Mouse (Mus musculus): ENCODE measurements around the gene Atg9a. TPM values are rescaled to one million over a fixed set of nuclear protein-coding genes. Genes with fewer than 3 reads are reported as not detected.

Atg9a gene
- total and polyA plus RNA-seq, 3 experiments, result 16.3 to 40.0 (median 34.2) TPM

DNA sequence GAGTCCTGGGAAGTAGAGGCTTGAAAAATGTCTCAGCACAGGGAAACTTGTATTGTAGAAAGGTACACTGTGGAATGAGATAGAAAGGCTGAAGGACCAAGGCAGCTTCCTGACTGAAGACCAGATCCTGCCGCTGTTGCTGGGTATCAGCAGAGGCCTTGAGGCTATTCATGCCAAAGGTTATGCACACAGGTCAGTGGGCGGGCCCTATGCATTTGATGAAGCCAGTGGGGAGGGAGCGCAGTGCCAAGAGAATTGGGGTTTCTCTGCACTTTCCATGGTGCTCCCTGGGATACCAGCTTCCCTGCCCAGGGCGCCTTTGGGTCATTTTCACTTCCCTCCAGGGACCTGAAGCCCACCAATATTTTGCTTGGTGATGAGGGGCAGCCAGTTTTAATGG lies 20.5 kb upstream of the Atg9a start:
- no peak for DNase-seq (ENCODE audit: low spot score)
- no peak for ATAC-seq (ENCODE audit: extremely low read depth, insufficient number of reproducible peaks, low FRiP score, poor library complexity, severe bottlenecking)
- TF ChIP-seq POLR2AphosphoS5 (IDR thresholded peaks at IDR 0.05; ENCODE audit: insufficient replicate concordance, low read depth, low read length), result no peak; the same call in 1 of the 2 replicates
- no peak for TF ChIP-seq GATA1 (IDR thresholded peaks at IDR 0.05; ENCODE audit: borderline replicate concordance, low read length)
- no peak for TF ChIP-seq TAL1 (conservative IDR thresholded peaks at IDR 0.05; ENCODE audit: low read depth, low read length)
- no peak for TF ChIP-seq CTCF (IDR thresholded peaks at IDR 0.05; ENCODE audit: low read depth, low read length)
- Histone ChIP-seq H3K27me3 (ENCODE audit: insufficient read depth, low read length) (no peaks in the 10 kb centered on the region), H3K4me3 (ENCODE audit: low read depth, low read length) (peak overlapping the region; percentile 75; the same call in 1 of the 2 replicates), H3K36me3 (replicated peaks) (peaks cover 76% of the 10 kb centered on the region), H3K4me1 (ENCODE audit: insufficient read depth, low read depth, low read length) (peaks cover 83% of the 10 kb centered on the region), H3K9me3 (replicated peaks) (no peaks in the 10 kb centered on the region)

DNA sequence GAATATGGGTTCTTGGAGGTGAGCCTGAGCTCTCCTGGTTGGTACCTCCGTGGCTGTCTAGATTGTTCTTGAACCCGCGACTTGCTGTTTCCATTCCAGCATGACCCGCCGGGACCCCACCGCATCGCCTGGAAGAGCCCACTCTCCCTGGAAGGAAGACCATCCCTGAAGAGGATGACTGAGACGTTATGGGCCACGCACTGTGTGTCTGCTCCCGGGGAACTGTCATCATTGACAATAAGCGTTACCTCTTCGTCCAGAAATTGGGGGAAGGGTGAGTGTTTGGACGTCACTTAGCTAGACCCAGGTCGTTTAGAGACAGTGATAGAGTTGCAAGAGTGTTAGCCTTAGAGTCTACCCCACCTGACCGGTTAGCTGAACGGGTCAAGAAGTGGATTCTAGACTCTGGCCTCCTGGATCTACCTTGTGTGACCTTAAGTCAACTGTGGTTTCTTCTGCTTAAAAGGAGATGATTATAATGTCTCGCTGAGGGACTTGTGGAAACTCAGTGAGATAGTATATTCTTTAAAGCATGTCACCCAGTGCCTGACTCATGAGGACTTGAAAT lies 19.2 kb upstream of the Atg9a start:
- ATAC-seq (ENCODE audit: extremely low read depth, insufficient number of reproducible peaks, low FRiP score, poor library complexity, severe bottlenecking) (no peak), DNase-seq (ENCODE audit: low spot score) (no peak)
- Histone ChIP-seq H3K36me3 (replicated peaks) (peaks cover 69% of the 10 kb centered on the region), H3K9me3 (replicated peaks) (no peaks in the 10 kb centered on the region), H3K4me1 (ENCODE audit: insufficient read depth, low read depth, low read length) (peaks cover 70% of the 10 kb centered on the region), H3K4me3 (ENCODE audit: low read depth, low read length) (peak overlapping the region; percentile 75), H3K27me3 (ENCODE audit: insufficient read depth, low read length) (no peaks in the 10 kb centered on the region)
- TF ChIP-seq GATA2 (IDR thresholded peaks at IDR 0.05; ENCODE audit: borderline replicate concordance, low read depth, low read length) (no peak), CTCF (IDR thresholded peaks at IDR 0.05; ENCODE audit: low read depth, low read length) (no peak), POLR2AphosphoS5 (IDR thresholded peaks at IDR 0.05; ENCODE audit: insufficient replicate concordance, low read depth, low read length) (no peak), TAL1 (conservative IDR thresholded peaks at IDR 0.05; ENCODE audit: low read depth, low read length) (no peak), GATA1 (IDR thresholded peaks at IDR 0.05; ENCODE audit: borderline replicate concordance, low read length) (no peak)

DNA sequence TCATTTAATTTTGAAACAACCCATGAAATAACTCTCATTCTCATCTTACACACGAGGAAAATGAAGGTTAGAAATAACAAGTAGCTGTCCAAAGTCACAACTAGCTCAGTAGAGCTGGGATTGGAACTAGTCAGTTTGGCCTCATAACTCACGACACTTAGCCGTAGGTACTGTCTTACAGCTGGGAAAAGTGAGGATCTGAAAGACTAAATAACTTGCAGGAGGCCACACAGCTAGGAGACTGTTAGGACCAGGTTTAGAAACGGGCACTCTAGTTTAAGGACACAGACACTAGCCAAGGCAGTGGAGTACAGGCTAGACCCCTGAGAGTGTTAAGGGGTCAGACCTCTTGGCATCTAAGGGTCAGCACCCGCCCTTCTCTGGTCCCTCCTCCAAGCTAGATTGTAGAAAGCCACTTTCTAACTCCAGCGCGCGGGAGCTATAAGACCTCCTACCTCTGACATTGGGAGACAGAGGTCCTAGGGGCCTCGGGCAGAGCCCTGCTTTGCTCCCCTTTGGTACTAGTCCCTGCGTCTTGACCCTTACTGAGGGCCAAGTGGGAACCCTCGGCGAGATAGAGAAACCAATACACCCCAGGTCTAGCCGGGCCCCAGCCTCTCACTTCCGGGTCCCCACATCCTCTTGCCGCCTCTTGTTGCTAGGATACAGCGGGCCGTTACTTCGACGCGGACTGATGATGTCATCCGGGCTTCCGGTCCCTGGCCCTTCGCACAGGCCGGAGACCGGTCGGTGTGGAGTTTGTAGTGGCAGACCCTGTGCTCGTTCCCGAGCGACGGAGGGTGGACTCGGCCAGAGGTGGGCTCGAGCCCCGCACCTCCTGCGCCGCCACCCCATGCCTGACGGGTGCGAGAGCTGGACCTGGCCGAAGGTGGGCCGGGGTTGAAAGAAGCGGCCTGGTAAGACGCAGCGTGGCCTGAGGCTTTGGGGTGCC lies 18.4 kb upstream of the Atg9a start, which contains the start of the genes Glb1l and Stk16:
Gene Glb1l (minus strand): TSS at position 678 of the 952 bp plus-strand sequence.
Gene Stk16 (plus strand): TSS at position 703 of the 952 bp plus-strand sequence.
- DNase-seq (ENCODE audit: low spot score), result peak; percentile 99
- H3K27me3 ChIP-seq (ENCODE audit: insufficient read depth, low read length), result no peaks in the 10 kb centered on the region
- peak; percentile 90 for ATAC-seq (ENCODE audit: extremely low read depth, insufficient number of reproducible peaks, low FRiP score, poor library complexity, severe bottlenecking)
- no peaks in the 10 kb centered on the region for H3K9me3 ChIP-seq (replicated peaks)
- peaks cover 65% of the 10 kb centered on the region for H3K36me3 ChIP-seq (replicated peaks)
- H3K4me1 ChIP-seq (ENCODE audit: insufficient read depth, low read depth, low read length), result peaks cover 62% of the 10 kb centered on the region
- H3K4me3 ChIP-seq (ENCODE audit: low read depth, low read length), result peak within 1 kb of the TSS; percentile 75
- TF ChIP-seq GATA2 (IDR thresholded peaks at IDR 0.05; ENCODE audit: borderline replicate concordance, low read depth, low read length), result no peak
- no peak for TF ChIP-seq CTCF (IDR thresholded peaks at IDR 0.05; ENCODE audit: low read depth, low read length)
- TF ChIP-seq GATA1 (IDR thresholded peaks at IDR 0.05; ENCODE audit: borderline replicate concordance, low read length), result no peak
- TF ChIP-seq POLR2AphosphoS5 (IDR thresholded peaks at IDR 0.05; ENCODE audit: insufficient replicate concordance, low read depth, low read length), result no peak
- no peak for TF ChIP-seq TAL1 (conservative IDR thresholded peaks at IDR 0.05; ENCODE audit: low read depth, low read length)

DNA sequence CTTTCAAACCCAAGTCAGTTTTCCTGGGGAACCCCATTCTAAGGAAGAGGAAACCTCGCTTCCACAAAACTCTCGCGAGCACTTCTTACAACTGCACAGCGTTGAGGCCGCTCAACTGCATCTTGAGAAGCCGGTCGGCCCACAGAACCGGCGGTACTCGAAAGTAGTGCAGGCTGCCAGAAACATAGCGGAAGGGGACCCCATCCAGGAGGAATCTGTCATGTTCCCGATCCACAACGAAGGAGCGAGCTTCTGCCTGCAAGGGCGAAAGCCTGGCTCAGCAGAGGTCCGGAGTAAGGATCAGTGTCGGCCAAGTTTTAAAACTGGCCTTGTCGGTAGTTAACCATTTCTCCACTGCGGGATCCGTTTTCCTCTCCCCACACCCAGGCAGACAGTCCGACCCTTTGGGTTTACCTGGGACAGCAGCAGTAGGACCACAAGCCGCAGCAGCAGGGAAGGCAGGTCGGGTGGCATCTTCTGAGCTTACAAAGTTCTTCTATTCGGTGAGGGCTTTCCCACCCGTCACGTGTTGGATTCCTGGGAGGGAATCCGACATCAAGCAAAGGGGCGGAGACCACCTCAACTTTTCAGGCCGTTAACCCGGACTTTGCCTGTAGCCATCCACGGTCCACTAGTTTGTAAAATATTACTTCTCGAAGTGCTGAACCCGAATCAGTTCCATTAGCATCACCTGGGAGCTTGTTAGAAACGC lies 17.1 kb upstream of the Atg9a start:
- DNase-seq (ENCODE audit: low spot score), result no peak
- ATAC-seq (ENCODE audit: extremely low read depth, insufficient number of reproducible peaks, low FRiP score, poor library complexity, severe bottlenecking), result no peak
- no peak for TF ChIP-seq GATA1 (IDR thresholded peaks at IDR 0.05; ENCODE audit: borderline replicate concordance, low read length)
- peaks cover 52% of the 10 kb centered on the region for H3K36me3 ChIP-seq (replicated peaks)
- no peaks in the 10 kb centered on the region for H3K9me3 ChIP-seq (replicated peaks)
- no peaks in the 10 kb centered on the region for H3K27me3 ChIP-seq (ENCODE audit: insufficient read depth, low read length)
- H3K4me1 ChIP-seq (ENCODE audit: insufficient read depth, low read depth, low read length), result peaks cover 49% of the 10 kb centered on the region
- H3K4me3 ChIP-seq (ENCODE audit: low read depth, low read length), result no peak overlapping the region; the same call in 1 of the 2 replicates

DNA sequence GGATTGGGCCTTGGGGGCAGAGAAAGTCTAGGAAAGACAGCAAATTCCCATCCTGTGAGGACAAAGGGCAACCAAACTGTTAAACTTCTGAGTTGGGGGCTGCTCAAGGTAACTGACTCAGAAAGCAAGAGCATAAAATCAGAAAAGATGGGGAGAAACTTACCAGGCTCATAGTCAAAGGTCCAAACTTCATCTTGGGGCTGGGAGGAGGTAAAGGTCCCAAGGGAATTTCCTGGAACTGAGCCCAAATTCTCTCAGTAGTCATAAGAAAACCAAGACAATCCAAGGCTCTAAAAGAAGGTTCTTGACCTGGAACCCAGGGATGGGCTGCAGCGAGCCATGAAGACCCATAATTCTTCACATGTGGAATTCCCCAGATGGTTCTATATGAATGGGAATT lies 9.2 kb upstream of the Atg9a start:
- Histone ChIP-seq H3K9me3 (replicated peaks) (no peaks in the 10 kb centered on the region), H3K36me3 (replicated peaks) (peaks cover 55% of the 10 kb centered on the region), H3K4me1 (ENCODE audit: insufficient read depth, low read depth, low read length) (no peaks in the 10 kb centered on the region), H3K27me3 (ENCODE audit: insufficient read depth, low read length) (no peaks in the 10 kb centered on the region), H3K4me3 (ENCODE audit: low read depth, low read length) (no peak overlapping the region)
- ATAC-seq (ENCODE audit: extremely low read depth, insufficient number of reproducible peaks, low FRiP score, poor library complexity, severe bottlenecking) (no peak), DNase-seq (ENCODE audit: low spot score) (no peak)
- no peak for TF ChIP-seq CTCF (IDR thresholded peaks at IDR 0.05; ENCODE audit: low read depth, low read length)
- no peak for TF ChIP-seq POLR2AphosphoS5 (IDR thresholded peaks at IDR 0.05; ENCODE audit: insufficient replicate concordance, low read depth, low read length)
- TF ChIP-seq GATA1 (IDR thresholded peaks at IDR 0.05; ENCODE audit: borderline replicate concordance, low read length), result no peak
- no peak for TF ChIP-seq TAL1 (conservative IDR thresholded peaks at IDR 0.05; ENCODE audit: low read depth, low read length)
- TF ChIP-seq GATA2 (IDR thresholded peaks at IDR 0.05; ENCODE audit: borderline replicate concordance, low read depth, low read length), result no peak

DNA sequence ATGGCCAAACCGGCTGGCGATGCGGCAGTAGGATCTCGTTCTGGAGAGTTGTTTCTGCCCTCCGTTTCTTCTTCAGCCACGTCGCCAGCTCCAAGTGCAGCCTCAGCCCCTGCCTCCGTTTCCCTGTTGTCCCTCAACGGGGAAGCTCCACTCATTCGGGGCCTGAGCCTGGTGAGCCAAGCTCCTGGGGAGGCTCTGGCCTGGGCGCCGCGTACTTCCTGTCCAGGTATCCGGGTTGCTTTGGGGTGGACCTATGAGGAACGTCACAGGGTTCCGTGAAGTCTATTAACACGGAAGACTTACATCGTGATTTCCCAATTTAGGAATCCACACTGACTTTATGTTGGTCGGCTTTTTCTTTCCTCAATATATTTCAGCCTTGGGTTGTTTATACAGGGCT lies 456 bp upstream of the Atg9a start:
- Histone ChIP-seq H3K27me3 (ENCODE audit: insufficient read depth, low read length) (no peaks in the 10 kb centered on the region), H3K4me1 (ENCODE audit: insufficient read depth, low read depth, low read length) (peaks cover 47% of the 10 kb centered on the region), H3K9me3 (replicated peaks) (no peaks in the 10 kb centered on the region), H3K4me3 (ENCODE audit: low read depth, low read length) (peak overlapping the region; percentile 80), H3K36me3 (replicated peaks) (peaks cover 72% of the 10 kb centered on the region)
- peak; percentile 50; the same call in 1 of the 2 replicates for ATAC-seq (ENCODE audit: extremely low read depth, insufficient number of reproducible peaks, low FRiP score, poor library complexity, severe bottlenecking)
- peak; percentile 80 for DNase-seq (ENCODE audit: low spot score)
- TF ChIP-seq POLR2AphosphoS5 (IDR thresholded peaks at IDR 0.05; ENCODE audit: insufficient replicate concordance, low read depth, low read length) (no peak), GATA1 (IDR thresholded peaks at IDR 0.05; ENCODE audit: borderline replicate concordance, low read length) (no peak), TAL1 (conservative IDR thresholded peaks at IDR 0.05; ENCODE audit: low read depth, low read length) (no peak), GATA2 (IDR thresholded peaks at IDR 0.05; ENCODE audit: borderline replicate concordance, low read depth, low read length) (no peak), CTCF (IDR thresholded peaks at IDR 0.05; ENCODE audit: low read depth, low read length) (no peak)
